Mouse (Mus musculus): ENCODE data around the gene Rbm3.

Rbm3 gene

DNA sequence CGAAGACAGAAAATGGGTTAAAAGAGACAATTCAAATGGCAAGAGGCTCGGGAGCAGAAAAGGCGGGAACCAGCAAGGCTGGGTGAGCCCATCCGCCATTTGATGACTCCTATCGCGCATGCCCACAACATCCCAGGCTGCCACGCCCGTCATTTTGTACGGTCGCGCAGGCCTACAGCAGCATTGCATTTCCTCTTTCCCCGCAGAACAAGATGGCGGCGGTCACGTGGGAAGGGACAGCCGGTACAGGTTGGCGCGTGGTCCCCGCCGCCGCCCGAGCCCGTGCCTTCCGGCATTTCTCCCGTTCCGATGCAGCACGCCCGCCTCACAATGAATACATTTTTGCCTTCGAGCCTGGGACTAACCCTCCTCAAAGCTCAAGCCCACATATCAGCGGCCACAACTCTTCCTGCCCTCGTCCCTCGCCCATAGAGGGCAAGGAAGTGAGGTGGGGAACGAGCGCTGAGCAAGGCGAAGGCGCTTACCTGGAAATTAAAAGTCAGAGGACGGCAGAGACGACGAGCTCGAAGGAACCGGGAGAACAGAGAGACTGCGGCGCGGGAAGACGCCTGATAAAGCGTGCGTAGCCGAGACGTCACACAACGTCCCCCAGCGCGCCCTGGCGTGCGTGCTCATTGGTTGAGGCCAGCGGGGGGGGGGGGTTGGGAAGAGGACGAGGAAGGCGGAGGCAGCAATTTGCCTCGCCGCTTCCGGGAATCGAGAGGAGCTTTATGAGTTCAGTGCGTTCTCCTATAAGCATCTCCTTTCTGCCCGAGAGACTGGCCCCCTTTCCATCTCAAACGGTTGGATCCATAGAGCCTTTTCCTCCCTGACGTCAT lies at the start of gene Rbm3:
Gene Rbm3, minus strand, starts transcription at position 728 of the 839 bp plus-strand sequence.
- peak; percentile 75 to 79 for DNase-seq

DNA sequence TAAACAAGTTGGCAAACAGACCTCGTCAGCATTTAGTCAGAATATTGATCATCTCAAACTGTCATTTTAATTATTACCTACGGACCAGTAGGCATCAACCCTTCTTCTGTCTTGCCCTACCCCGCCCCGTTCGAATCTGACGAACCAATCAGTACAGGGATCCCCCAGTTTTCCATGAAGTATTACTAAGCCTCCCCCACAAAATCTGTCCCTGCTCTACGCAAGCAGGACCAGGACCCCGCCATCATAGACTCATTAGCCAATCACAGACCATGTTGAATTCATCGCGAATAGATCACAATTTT lies 47.7 kb upstream of the Rbm3 start, which contains the start of gene Ebp:
Gene Ebp, minus strand, starts transcription at position 94 of the 305 bp plus-strand sequence.
- peak in 1 of 2 experiments; percentile 2 for DNase-seq

DNA sequence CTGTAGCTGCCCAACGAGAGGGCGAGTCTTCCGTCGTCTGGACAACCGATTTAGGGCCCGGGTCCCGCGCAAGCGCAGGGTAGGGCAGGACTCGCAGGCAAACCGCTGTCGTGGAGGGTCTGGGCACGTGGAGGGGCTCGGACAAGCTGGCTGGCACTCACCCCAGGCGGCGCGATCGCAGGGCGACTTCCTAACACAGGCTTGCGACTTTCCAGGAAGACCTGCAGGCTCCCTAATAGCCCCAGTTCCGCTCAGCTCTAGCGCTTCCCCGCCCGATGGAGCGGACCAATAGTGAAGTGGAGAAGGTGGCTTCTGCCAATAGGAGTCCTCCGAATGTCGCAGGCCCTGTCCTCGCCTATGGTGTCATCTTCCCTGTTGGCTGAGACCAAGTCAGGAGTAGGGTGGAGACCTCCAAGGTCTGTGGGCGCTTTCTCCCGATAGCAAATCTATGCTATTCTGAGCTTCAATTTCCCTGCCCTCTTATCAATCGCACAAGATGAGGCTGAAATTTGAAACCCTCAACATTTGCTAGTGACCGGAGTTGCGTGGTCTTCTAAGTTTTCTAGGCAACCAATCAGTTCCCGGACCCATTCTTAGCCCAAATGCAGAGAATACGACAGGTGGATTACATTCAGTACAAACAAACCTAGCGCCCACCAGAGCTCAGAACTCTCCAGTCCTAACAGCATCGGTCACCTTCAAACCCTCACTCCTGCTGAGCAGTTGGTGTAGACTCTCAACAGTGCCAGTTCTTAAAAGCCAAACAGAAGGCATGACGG lies 47.1 kb upstream of the Rbm3 start:
- DNase-seq, result peak; percentile 64 to 68

DNA sequence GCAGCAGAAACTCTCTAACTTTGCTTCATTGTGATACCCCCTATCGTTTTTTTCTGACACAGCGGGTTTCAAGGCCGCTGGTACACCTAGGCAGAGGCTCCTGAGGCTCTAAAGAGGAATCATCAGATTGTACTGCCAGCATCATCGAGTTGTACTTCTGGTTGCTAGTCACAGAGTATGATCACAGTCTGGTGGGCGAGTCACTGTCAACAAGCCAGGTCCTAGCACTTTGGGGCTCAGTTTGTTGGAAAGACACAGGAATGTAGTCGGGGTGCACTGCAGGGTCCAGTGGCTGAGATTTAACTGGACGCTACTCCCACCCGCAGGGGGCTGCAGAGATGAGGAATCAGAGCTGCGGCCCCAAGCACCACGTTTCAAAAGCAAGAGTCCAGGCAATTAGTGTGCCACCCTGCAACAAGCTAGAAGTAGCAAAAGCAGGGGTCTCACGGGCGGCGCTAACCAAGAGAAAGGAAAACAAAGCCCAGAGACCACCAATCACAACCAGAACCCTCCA lies 46.5 kb upstream of the Rbm3 start:
- no peak for DNase-seq

DNA sequence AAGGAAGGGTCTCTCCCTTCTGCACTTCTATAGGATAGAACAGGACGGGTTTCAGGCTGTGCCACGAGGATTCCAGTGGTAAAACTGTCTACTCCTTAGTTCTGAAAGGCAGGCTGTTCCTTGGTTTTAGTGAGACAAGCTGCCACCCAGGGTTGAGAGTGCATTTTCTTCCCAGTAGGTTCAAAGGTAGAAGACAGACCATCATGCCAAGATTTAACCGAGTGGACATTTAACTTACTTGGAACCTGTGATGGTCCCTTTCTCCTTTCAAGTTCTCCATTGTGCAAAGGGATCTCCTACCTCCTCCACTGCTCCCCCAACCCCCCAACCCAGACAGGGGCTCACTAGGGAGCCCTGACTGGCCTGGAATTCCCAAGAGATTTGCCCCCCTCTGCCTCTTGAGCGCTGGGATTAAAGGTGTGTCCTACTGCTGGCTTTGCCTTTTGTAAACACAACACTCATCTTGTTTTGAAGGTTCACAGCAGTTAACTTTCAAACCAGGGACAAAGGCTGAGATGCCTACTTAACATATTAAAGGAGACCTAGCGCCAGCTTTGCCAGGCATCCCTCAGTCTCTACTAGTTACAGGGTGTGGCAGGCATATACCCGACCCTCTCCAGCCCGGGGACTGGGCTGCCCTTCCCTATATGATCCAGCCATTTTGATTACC lies 37.3 kb upstream of the Rbm3 start:
- DNase-seq, result no peak

DNA sequence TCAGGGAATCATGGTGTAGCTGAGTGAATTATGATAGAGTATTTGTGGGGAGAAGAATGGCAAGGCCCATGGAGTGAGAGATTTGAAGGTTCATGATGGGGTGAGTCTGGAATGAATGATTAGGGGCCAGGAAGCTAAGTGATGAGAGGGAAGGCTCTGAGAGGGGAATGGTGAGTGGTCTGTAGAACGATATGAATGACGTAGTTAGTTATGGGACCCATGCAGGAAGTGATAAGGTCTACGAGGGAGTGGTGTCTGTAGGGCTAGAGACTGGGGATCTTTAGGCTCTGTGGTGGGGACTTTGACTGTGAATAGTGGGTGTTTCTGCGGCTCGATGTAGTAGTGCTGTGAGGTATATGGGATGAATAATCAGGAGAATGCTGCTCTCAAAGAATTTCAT lies 34.0 kb upstream of the Rbm3 start:
- DNase-seq, result no peak

DNA sequence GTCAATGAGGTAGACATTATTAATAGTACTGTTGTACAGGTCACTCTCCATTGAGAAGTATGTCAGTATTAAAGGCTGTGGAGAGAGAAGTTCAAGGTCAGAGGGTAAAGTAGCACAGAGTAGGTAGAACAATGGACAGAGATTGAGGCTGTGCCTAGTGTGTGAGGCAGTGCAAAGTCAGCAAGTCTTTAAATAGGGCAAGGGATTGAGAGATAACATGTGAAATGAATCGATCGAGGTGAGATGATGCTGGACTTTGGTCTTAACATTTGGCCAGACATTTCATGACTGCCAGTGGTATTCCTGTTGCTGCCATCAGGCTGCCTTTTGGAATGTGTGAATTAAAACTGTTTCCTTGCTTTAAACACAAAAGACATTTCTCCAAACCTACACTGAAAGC lies 33.2 kb upstream of the Rbm3 start:
- DNase-seq, result no peak

DNA sequence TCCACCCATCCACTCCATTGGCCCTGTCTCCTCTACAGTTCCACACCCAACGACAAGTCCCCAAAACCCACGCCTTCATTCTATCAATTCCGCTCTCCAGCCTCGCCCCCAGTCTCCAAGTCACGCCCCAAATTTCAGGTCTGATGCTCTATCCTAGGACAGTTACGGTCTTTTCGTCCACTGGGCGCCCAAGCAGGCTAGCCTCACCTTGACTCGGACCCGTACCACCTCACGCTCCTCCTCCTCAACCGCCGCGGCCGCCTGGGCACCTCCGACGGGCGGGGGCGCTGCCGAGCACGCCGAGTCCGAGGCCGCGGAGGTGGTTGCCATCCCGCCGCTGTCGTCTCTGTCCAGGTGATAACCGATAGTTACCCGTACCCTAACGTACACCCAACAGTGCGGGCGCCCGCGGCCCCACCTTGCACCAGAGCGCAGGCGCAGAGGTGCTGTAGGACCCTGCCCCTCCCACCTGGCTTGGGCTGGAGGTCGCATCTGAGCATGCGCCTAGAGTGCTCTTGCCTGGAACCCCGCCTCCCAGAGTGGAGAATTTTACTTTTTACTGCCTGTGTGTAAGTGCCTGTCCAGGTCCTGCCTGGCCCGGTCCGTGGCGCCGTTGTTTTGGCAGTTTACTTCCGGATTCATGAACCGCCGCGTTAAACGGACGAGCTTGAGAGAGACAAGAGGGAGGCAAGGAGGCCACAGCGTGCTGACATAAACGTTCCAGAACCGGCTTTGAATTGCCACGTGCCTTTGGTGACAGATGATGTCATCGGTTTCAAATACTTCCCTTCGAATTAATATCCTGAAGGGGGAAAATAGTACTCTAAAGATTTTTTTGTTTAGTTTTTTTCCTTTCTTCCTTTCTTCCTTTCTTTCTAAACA lies 30.1 kb upstream of the Rbm3 start, which contains the start of gene Tbc1d25:
Gene Tbc1d25, minus strand, starts transcription at position 678 of the 882 bp plus-strand sequence.
- DNase-seq, result peak; percentile 75 to 76

DNA sequence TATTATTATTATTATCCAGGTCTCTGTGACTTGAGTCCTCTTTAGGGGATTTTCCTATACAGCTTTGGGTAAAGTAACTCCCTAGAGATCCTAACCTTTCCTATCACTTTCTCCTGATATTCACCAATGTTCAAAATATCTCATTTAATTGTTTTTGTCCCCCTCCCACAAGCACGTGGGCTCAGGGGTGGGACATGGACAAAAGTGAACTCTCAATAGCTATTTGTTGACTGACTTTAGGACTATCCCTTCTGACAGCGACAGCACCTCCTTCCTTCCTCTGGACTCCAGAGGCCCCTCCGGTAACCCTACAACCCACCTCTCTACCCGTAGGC lies 29.5 kb upstream of the Rbm3 start:
- DNase-seq, result no peak

DNA sequence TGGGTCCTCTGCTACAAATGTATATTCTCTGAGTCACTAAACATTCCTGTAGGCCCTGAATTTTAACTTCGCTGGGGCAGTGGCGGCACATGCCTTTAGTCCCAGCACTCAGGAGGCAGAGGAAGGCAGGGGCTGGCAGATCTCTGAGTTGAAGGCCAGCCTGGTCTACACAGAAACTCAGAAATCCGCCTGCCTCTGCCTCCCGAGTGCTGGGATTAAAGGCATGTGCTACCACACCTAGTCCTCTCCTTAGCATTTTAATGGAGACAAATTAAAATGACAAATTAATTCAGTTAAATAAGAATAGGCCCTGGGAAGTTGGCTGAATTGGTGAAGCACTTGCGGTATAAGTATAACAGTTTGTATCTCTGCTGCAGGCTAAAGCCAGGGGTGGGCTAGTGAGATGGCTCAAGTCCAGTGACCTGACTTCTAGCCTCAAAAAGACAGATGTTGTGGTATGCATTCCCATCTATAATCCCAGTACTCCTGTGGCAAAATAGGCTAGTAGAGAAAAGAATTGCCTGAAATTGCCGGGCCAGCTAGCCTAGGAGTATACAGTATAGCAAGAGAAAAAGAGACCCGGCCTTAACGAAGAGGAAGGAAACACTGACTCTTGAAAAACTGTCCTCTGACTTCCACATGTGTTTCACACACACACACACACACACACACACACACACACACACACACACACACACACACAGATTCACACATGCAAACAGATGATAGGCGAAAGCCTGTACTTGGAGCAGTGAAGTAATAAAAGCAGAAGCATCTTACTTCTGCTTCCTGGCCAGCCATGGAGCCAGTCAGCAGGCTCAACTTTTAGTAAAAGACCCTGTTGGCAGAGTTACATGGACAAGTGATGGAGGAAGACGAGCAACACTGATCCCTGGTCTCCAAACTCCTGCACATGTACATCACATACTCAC lies 22.3 kb upstream of the Rbm3 start:
- no peak for DNase-seq

DNA sequence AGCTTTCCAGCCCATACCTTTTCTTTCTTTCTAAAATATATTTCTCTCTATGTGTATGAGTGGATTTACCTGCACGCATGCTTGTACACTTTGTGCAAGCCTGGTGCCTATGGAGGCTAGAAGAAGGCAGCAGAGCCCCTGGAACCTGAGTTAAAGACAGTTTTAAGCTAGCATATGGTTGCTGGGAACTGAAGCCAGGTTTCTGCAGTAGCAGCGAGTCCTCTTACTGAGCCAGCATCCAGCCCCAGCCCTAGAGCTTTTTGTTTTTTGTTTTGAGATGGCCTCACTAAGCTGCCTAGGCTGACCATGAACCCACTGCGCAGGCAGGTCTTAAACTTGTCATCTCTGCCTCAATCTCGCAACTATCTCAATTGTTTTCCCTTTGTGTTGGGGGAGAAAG lies 18.8 kb upstream of the Rbm3 start:
- DNase-seq, result no peak

DNA sequence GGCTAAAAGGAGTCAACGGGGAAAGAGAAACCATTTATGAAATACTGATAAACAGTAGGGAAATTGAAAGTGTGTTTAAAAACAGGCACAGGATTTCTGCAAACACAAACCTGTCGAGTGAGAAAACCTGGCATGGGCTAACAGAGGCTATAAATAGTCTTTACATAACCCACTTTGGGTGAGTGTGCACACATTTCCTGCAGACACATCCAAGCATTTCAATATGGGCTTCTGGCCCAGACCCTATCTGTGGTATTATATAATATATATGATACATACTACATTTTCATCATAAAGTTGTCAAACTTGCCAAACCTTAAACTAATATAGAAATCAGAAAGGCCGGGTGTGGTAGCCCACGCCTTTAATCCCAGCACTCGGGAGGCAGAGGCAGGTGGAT lies 17.4 kb upstream of the Rbm3 start:
- no peak for DNase-seq

DNA sequence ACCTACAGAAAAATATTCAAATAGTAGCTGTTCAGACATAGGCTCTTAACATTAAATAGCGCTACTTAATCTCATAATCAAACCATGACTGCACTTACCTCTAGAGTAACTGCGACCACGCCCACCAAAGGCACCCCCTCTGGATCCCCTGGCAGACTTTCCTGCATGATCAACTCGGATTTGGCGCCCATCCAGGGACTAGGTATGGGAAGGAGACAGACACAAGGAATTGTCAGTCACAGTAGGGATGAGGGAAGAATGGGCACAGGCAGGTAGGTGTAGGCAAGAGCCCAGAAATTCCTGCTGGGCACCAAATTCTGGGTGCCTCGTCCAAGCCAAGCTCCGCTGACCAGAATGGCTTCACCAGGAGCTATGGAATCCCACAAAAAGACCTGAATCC lies 1.9 kb downstream of the Rbm3 start:
- DNase-seq, result no peak

DNA sequence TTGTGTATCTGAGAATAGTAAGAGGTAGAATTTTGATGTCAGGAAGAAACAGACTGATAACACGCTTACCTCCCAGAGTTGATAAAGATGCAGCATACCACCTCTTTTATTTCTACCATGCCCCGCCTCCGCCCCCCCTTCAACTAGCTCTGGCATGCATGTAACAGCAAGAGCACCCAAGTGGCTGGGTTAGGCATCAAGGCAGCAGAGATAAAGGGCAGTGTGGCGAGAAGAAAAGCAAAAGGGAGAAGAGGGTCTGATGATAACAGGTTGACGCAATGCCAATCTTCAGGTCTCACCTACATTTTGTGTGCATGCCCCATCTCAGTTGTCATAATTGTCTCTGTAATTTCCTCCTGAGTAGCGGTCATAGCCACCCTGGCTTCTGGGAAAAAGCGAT lies 2.7 kb downstream of the Rbm3 start:
- no peak for DNase-seq

DNA sequence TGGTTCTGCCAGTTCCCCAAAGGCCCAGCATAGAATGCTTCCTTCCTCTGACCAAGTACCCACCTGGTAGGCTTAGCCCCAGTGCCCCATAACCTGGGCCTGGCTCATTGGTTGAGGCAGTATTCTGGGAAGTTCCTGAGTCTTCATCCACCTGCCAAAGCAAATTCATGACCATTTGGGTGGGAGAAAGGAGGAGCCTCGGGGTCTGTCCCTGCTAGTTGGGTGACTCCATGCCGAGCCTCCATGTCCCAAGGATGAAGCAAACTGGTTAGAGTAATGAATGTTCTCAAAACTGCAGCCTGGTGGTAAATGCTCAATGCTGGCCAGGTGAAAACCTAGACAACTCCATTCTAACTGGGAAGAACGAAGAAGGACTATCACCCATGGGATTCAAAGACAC lies 4.6 kb downstream of the Rbm3 start:
- no peak for DNase-seq

DNA sequence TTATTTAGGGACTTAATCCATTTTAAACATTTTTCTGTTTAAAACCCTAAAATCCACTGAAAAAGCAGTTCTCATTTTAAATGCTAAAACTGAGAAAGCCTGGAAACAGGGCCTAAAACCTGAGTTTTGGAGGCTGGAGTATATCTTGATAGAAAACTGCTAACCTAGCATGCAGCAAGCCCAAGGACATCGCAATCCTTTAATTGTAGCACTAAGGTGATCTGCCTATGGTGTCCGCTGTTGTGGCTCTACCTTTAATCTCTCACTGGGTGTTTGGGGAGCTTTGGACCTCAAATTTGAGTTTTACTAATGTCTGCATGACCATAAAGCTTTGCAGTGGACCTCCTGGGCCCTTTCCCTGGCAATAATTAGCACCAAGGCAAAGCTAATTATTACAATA lies 5.2 kb downstream of the Rbm3 start:
- no peak for DNase-seq

DNA sequence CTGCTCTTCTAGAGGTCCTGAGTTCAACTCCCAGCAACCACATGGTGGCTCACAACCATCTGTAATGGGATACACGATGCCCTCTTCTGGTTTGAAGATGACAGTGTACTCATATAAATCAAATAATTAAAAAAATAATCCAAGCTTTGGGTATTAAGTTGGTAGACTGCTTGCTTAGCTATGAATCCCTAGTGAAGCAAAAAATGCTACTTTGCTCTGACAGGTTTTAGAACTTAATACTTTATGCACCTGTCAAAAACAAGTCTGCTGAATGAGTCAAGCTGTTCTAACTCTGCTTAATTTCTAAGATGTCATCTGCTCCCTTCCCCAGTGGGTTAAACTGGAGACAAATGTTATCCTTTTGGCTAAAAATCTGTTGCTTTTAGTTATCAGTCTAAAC lies 6.2 kb downstream of the Rbm3 start:
- no peak for DNase-seq

DNA sequence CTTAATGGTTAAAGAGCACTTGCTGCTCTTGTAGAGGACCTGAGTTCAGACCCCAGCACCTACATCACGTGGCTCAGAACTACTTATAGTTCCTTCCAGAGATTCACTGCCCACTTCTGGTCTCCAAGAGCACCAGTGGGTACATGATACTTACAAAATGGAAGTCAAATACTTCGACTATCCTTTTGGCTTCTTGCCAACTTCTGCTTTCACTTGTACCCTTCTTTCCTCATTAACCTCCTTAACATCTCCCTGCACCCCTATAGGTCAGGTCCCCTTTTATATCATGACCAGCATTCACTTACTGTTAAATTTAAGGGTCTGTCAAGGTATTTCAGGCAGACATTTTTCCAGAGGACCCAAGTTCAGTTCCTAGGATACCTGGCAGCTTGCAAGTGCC lies 9.8 kb downstream of the Rbm3 start:
- no peak for DNase-seq

DNA sequence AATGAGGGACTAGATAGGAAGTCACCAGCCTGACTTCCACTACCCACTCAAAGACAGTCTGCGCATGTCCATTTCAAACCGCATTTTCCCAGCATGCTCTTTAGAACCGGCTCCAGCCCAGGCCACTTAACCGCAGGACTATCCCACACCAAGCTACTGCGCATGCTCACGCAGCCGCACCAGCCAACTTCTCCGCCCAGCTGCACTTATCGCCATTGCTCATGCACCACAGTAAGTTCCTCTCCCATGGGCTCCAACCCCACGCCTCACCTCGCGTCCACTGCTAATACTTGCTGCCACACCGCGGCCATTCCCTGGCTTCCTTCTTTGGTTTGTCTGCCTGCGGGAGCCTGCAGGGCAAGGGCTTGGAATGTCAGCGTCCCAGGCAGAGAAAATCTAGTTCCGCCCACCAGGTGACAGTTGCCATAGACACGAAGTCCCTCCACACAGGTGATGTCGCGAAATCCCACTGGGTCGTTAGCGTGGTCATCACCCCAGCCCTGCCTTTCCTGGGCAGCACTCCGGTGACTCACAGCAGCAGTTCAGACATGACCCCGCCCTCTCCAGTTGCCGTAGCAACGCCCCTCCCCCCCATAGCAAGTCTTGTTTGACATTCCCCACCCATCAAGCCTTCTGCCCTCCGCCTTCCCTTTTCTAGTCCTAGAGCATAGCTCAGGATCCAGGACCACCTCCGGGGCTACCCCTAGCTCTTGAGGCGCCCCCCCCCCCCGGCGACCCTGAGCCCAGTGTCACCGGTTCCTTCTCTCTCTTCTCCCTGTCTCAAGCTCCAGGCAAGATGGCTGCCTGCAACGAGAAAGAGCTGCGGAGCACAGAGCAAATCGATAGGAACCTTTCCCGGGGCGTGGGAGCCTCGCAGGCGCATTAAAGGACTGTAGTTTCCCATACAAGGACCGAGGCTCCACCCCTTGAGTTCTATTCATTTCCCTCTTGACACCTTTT lies 13.4 kb downstream of the Rbm3 start, which contains the start of gene Wdr13:
Gene Wdr13, minus strand, starts transcription at position 876 of the 960 bp plus-strand sequence.
- DNase-seq, result peak; percentile 76 to 84

DNA sequence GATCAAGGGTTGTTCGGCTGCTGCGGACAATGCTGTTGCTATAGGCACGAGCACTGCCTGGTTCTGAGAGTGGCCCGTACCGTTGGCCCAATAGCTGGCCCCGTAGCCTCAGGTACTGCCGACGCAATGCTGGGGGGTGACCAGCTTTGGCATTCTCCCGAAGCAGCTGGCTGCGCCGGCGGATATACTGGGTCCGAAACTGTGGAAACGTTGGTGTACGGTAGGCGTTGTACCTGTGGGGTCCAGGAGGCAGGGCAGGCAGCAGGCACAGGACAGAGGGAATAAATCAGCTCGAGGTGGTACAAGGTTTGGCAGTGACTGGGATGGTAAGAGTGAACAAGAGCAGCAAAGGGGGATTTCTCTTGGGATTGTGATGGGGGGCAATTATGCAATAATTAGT lies 14.3 kb downstream of the Rbm3 start:
- DNase-seq, result no peak
